Mouse (Mus musculus): ENCODE measurements at regions not wholly inside any gene's neighbourhood (a gene's known extent, or its start where the extent isn't known, plus 50 kb on each side); places are given as distances from the start of the nearest gene placed in this dataset.
"Not testable (repeated sequence)": the region's sequence is repeated elsewhere in the genome, so short reads cannot be mapped to it uniquely, and the experiment has no call there.

- DNase-seq = no peak
Measured at GRCm38 (mm10) chr4:31268825-31269495, 694.9 kb upstream of the Map3k7 start.

GRCm38 (mm10) chr4:31274131-31274530 is 689.8 kb upstream of the Map3k7 start:
- DNase-seq = no peak

GRCm38 (mm10) chr4:31290301-31290975 is 673.5 kb upstream of the Map3k7 start:
- no peak for DNase-seq

GRCm38 (mm10) chr4:31293752-31294151 is 670.1 kb upstream of the Map3k7 start:
- no peak for DNase-seq

GRCm38 (mm10) chr4:31297848-31298247 is 666.0 kb upstream of the Map3k7 start:
- no peak for DNase-seq

- DNase-seq = no peak
Measured at GRCm38 (mm10) chr4:31319269-31319668, 644.6 kb upstream of the Map3k7 start.

- DNase-seq = no peak
Measured at GRCm38 (mm10) chr4:31320734-31321507, 643.0 kb upstream of the Map3k7 start.

- no peak for DNase-seq
Measured at GRCm38 (mm10) chr4:31323816-31324215, 640.1 kb upstream of the Map3k7 start.

GRCm38 (mm10) chr4:31328798-31329197 is 635.1 kb upstream of the Map3k7 start:
- no peak for DNase-seq

GRCm38 (mm10) chr4:31331053-31331452 is 632.8 kb upstream of the Map3k7 start:
- DNase-seq = no peak

GRCm38 (mm10) chr4:31335686-31336085 is 628.2 kb upstream of the Map3k7 start:
- no peak for DNase-seq

- DNase-seq = no peak
Measured at GRCm38 (mm10) chr4:31337980-31338379, 625.9 kb upstream of the Map3k7 start.

GRCm38 (mm10) chr4:31343312-31344248 is 620.3 kb upstream of the Map3k7 start:
- DNase-seq = no peak

- not testable (repeated sequence) for DNase-seq
Measured at GRCm38 (mm10) chr4:31354046-31354445, 609.9 kb upstream of the Map3k7 start.

- DNase-seq = no peak
Measured at GRCm38 (mm10) chr4:31354953-31355352, 608.9 kb upstream of the Map3k7 start.

- DNase-seq = no peak
Measured at GRCm38 (mm10) chr4:31366172-31366571, 597.7 kb upstream of the Map3k7 start.

- DNase-seq = no peak
Measured at GRCm38 (mm10) chr4:31367031-31367430, 596.9 kb upstream of the Map3k7 start.

- DNase-seq = no peak
Measured at GRCm38 (mm10) chr4:31370062-31370461, 593.8 kb upstream of the Map3k7 start.

- no peak for DNase-seq
Measured at GRCm38 (mm10) chr4:31381069-31381969, 582.6 kb upstream of the Map3k7 start.

- DNase-seq = no peak
Measured at GRCm38 (mm10) chr4:31392932-31393632, 570.8 kb upstream of the Map3k7 start.

- DNase-seq = no peak
Measured at GRCm38 (mm10) chr4:31395538-31395937, 568.4 kb upstream of the Map3k7 start.
